Mouse (Mus musculus): ENCODE measurements at regions not wholly inside any gene's neighbourhood (a gene's known extent, or its start where the extent isn't known, plus 50 kb on each side); places are given as distances from the start of the nearest gene placed in this dataset.
A peak's percentile ranks its signal among the peaks of the same experiment; 100 is the strongest.

GRCm38 (mm10) chr10:95124476-95124875 is 179.8 kb upstream of the Plxnc1 start:
- no peak for DNase-seq

DNA sequence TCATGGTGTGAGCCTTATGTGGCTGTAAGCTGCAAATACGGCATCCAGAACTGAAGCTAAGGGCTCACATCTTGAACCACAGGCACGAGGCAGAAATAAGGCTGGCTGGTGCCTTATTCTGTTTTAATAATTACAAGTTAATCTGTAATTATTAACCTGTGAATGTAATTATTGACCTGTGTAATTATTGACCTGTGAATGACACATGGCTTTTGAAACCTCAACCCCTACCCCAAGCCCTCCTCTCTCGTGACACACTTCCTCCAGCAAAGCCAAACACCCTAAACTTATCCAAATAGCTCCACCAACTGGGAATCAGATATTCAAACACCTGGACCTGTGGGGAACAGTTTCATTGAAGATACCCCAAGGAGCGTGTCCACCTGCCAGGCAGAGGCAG is 175.4 kb upstream of the Plxnc1 start:
- DNase-seq = no peak

DNA sequence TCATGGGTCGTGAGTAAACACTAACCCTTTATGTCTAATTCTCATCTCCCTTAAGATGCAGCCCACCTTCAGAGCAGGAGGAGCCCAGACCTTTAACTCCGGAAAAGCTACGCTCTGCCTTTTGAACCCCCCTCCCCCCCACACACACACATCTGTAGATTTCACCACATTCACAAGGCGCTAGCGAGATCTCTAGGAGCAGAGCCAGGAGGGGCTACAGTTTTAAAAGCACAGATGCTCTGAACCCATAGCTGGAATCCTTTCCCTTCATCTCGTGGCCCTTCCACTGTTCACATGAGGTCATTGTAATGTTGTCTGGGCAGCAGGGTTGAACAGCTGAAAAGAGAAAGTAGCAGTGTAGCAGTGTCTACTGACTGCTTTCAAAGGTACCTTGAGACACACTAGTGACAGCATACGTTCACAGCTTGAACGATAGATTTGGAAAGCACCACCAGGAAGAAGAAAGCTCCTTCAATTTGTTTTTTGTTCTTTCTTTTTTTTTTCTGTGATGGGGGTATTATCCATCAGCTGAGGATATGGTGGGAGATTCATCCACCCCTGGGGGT is 174.2 kb upstream of the Plxnc1 start:
- no peak for DNase-seq

- DNase-seq = no peak
Observed at GRCm38 (mm10) chr10:95117731-95118212, 173.1 kb upstream of the Plxnc1 start.

GRCm38 (mm10) chr10:95117041-95117730 is 172.6 kb upstream of the Plxnc1 start:
- DNase-seq = no peak

- no peak for DNase-seq
Observed at GRCm38 (mm10) chr10:95116579-95117011, 172.0 kb upstream of the Plxnc1 start.

DNA sequence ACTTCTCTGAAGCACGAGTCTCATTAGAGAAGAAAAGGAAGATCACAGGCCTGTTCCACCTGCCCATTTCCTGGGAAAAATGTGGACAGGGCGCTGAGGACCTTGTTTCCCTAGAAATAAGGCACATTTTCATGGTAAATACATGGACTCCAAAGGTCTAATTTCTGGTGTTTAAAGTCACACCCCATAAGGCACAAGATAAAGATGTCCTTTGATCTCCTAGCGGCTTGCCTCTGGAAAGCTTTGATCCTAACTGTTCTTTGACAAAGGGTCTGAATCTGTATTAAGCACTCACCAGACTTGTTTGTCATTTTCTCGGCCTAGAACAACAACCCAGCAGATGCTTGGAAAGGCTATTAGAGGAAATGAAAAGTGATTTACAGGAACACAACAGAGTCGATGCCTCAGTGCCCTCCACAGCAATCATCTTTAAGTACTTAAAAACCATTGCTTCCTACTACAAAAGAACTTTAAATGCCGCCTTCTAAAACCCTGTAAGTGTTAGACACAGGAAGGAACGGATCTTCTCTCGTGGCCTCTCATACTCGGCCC is 168.3 kb upstream of the Plxnc1 start:
- DNase-seq = no peak

DNA sequence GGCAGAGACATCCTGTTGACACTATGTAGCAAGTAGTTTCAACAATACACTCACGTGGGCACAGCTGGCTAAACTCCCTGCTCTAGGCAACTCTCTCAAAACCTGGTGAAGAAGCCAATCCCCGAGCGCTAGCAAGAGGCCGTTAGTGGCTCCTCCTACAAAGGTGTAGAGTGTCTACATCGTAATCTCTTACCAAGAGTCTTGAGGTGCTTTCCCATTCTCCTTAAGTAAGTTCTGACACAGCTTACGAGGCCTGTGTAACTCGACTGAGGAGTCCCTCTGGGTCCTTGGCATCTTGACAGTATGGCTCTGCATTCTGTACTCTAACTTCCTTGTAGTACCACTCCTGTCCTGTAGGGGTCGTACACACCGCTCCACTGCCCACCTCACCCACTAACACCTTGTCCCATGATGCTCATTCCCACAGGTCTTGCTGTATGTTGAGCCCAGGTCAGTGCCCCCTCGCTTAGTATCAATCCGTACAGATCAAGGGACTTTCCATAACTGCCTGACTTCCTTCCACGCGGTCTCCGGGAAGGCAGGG is 167.7 kb upstream of the Plxnc1 start:
- DNase-seq = no peak

DNA sequence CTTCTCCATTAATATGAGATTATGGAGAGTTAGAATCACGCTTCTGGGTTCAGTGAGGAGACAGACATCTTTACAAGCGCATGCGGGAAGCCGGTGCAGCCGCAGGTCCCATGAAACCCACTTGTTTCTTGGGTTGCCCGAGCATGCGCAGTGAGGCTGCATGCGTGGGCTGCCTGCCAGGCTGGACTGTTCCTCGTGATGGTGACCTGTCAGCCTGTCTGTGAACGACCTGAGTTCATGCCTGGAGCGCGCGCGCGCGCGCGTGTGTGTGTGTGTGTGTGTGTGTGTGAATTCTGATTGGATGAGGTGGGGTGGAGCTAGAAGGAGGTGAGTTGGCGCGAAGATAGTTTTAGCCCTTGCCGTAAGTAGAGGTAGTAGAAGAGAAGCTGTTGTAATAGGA is 166.2 kb upstream of the Plxnc1 start:
- DNase-seq = no peak

GRCm38 (mm10) chr10:95109576-95109975 is 164.9 kb upstream of the Plxnc1 start:
- DNase-seq = no peak

GRCm38 (mm10) chr10:95107532-95108251 is 163.1 kb upstream of the Plxnc1 start:
- DNase-seq = no peak

GRCm38 (mm10) chr10:95103808-95104207 is 159.2 kb upstream of the Plxnc1 start:
- no peak for DNase-seq

GRCm38 (mm10) chr10:95102981-95103380 is 158.3 kb upstream of the Plxnc1 start:
- no peak for DNase-seq

- no peak for DNase-seq
Observed at GRCm38 (mm10) chr10:95099906-95100305, 155.3 kb upstream of the Plxnc1 start.

GRCm38 (mm10) chr10:95095847-95096246 is 151.2 kb upstream of the Plxnc1 start:
- DNase-seq = no peak

DNA sequence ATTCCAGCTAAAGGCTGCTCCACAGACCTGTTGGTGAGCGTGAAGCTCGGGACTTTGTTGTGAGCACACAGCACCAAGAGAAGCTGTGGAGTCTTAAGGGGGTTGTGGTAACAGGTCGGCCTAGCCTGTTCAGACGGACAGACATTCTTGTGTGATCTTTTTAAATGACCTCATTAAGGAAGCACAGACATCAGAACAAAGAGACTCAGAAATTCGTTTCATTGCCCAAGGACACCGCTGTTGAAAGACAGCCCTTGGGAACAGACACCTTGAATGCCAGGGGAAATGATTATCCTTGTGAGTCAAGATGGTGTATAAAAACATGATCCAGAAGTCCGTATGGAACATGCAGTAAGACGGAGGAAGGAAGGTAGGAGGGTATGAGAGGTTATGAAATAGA is 150.1 kb upstream of the Plxnc1 start:
- DNase-seq = no peak

GRCm38 (mm10) chr10:95093266-95093665 is 148.6 kb upstream of the Plxnc1 start:
- no peak for DNase-seq

DNA sequence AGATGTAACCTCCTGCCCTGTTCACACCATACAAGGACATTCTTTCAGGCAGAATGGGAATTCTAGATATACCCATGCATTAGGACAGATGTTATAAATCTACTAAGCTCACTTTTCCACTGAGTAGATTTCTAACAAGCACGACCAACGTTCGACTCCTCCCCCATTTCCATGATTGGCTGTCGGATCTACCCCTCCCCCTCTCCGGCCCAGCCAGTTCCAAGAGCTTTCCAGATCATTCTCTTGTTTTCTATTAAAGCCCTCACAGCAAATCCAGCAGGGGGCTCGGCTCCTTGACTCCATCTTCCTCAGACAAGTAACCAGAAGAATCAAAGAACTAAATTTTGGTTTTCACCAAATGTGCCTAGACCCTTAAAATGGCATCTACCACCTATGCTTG is 146.5 kb upstream of the Plxnc1 start:
- DNase-seq = no peak

- no peak for DNase-seq
Observed at GRCm38 (mm10) chr10:95090641-95091040, 146.0 kb upstream of the Plxnc1 start.

GRCm38 (mm10) chr10:95090035-95090434 is 145.4 kb upstream of the Plxnc1 start:
- DNase-seq = no peak

GRCm38 (mm10) chr10:95087864-95088570 is 143.4 kb upstream of the Plxnc1 start:
- DNase-seq = peak; percentile 31

DNA sequence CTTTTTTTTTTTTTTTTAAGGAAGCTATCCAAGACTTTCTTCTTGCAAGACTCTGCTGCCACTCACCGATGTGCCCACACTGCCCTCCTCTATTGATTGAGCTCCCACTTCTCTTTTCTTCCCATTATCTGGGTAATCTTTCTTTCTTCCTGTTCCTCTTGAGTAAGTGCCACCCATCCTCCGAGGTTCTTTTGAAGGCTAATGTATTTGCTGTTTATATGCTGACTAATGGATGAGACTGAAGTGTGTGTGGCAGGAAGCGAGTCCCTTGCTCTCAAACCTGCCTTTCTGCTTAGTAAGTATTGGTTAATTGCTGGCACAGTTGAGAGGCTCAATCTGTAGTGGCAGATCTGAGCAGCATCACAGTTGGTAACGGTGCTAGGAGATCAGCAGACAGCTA is 142.1 kb upstream of the Plxnc1 start:
- DNase-seq = no peak
